Mouse (Mus musculus) liver, adult 2 months (tissue): ENCODE measurements around the gene Olfr160. TPM values are rescaled to one million over a fixed set of nuclear protein-coding genes. Genes with fewer than 3 reads are reported as not detected.

ENCODE experiments used
- DNase-seq: peaks from one replicate; pipeline ENCODE4 v3.0.0-alpha.2; 2011; ENCODE audit warnings: low read depth, low spot score; ENCODE audit errors: extremely low read depth
- H3K27ac ChIP-seq: fragments of 200-500 bp; replicated peaks from 2 replicates; pipeline ENCODE4 v1.5.1; 2012; ENCODE audit warnings: low read depth, mild to moderate bottlenecking, control low read depth, inconsistent platforms, low read length; ENCODE audit not compliant: insufficient read depth
- H3K27me3 ChIP-seq: fragments of 200-500 bp; 2 replicates; pipeline ENCODE4 v1.6.1; 2012; ENCODE audit warnings: mild to moderate bottlenecking, moderate library complexity, low read length, inconsistent platforms; ENCODE audit not compliant: control insufficient read depth, insufficient read depth
- H3K36me3 ChIP-seq: fragments of 200-500 bp; 2 replicates; pipeline ENCODE4 v1.6.1; 2012; ENCODE audit warnings: low read length, inconsistent platforms; ENCODE audit not compliant: control insufficient read depth, insufficient read depth
- H3K4me1 ChIP-seq: fragments of 200-500 bp; 2 replicates; pipeline ENCODE4 v1.6.1; 2011; ENCODE audit warnings: low read length; ENCODE audit not compliant: control insufficient read depth, insufficient read depth
- H3K4me3 ChIP-seq: fragments of 200-500 bp; 2 replicates; pipeline ENCODE4 v1.5.1; 2011; ENCODE audit warnings: low read depth, mild to moderate bottlenecking, control low read depth, low read length, moderate library complexity; ENCODE audit not compliant: insufficient read depth
- H3K79me2 ChIP-seq: fragments of 200-500 bp; 2 replicates; pipeline ENCODE4 v1.6.1; 2012; ENCODE audit warnings: inconsistent platforms, mild to moderate bottlenecking, low read length, moderate library complexity; ENCODE audit not compliant: control insufficient read depth, insufficient read depth
- H3K9ac ChIP-seq: fragments of 200-500 bp; 2 replicates; pipeline ENCODE4 v1.6.1; 2012; ENCODE audit warnings: low read depth, mild to moderate bottlenecking, control low read depth, inconsistent platforms, low read length
- CTCF ChIP-seq: fragments of 200-500 bp; IDR thresholded peaks from 2 replicates; pipeline ENCODE4 v1.5.1; 2011; ENCODE audit warnings: low read depth, low read length, control low read depth
- POLR2A ChIP-seq: fragments of 200-500 bp; IDR thresholded peaks from 2 replicates; pipeline ENCODE4 v1.6.1; 2011; ENCODE audit warnings: low read length, control low read depth; ENCODE audit not compliant: insufficient read depth; ENCODE audit errors: extremely low read depth
- WGBS: fragments of 180-500 bp; shearing (Covaris S2); methylation state at CpG from one replicate; pipeline ENCODE4 v1.1.7; 2018; 5-methylcytosine and 5-hydroxymethylcytosine counted together
- polyA plus RNA-seq: library from polyadenylated mRNA; depleted of rRNA; stranded (reverse); fragments of >200 nt; gene quantifications from 2 replicates; pipeline ENCODE4 v1.2.3, GENCODE M21; 2012
- total RNA-seq: library from RNA; depleted of rRNA; stranded (reverse); fragments of >200 nt; gene quantifications from 2 replicates; pipeline ENCODE4 v1.2.3, GENCODE M21; 2014

Gene Olfr160
- total and polyA plus RNA-seq, 2 experiments = not detected

DNA sequence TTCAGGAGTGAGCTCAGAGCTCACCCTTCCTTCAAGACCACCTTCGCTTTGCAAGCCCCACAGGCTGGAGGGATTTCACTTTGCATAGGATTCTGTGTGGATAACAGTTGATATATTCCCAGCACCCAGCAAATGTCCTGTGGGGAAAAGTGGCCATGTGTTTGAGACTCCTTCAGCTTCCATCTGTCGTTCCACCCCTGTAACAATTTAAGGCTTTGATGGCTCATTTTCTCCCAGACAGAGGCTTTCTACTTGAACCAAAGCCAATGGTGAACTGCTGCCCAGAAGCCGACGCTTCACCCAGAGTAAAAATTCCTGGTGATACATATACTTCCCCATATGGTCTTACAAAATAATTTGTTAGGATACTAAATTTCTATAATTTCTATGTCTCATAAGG is 40.8 kb downstream of the Olfr160 start:
- Histone ChIP-seq H3K4me3 (no peak overlapping the region), H3K36me3 (no peaks in the 10 kb centered on the region), H3K79me2 (no peaks in the 10 kb centered on the region), H3K27ac (no peak overlapping the region), H3K9ac (no peak overlapping the region), H3K27me3 (no peaks in the 10 kb centered on the region), H3K4me1 (no peaks in the 10 kb centered on the region)
- 83% methylated on average over 4 of the region's 4 CpGs for WGBS
- TF ChIP-seq CTCF = no peak
- no peak for TF ChIP-seq POLR2A
- DNase-seq = no peak

DNA sequence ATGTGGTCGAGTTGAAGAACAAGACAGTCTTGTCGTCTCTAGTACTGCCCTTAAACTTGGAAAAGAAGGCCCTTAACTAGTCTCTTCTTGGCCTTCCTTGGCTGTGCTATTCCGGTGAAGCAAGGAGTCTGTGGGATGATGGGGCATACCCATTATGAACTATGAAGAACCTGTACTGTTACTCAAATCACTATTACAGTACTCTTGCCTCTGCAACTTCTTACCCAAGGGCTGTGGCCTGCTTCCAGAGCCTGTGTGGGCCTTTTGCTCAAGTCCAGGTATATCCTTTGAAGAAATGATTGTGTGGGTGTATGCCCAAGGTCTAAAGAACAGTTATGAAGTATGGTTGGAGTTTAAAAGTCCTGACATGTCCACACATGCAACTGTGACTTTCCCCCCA is 45.8 kb downstream of the Olfr160 start:
- 93% methylated on average over 3 of the region's 3 CpGs for WGBS
- Histone ChIP-seq H3K4me3 (no peak overlapping the region), H3K79me2 (no peaks in the 10 kb centered on the region), H3K9ac (no peak overlapping the region), H3K27ac (no peak overlapping the region), H3K36me3 (no peaks in the 10 kb centered on the region), H3K4me1 (no peaks in the 10 kb centered on the region), H3K27me3 (no peaks in the 10 kb centered on the region)
- DNase-seq = no peak
- TF ChIP-seq POLR2A (no peak), CTCF (no peak)

DNA sequence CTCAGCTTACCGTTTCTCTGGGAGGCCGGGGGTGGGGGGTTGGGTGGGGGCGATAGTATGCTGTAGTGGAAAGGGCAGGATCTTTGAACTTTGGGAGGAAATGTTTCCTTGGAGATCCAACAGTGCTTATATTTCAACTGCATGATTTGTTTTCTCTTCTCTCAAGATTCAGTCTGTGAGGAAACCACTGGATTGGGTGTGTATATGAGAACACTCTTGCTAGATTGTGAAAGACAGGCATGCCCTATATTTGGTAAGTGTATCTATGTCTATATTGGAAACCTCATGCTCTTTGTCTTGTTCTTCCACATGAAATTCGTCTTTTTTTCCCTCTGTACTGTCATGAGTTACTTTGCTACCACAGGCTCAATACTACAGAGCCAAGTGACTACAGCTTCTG is 46.4 kb downstream of the Olfr160 start:
- TF ChIP-seq CTCF = no peak
- no peak for TF ChIP-seq POLR2A
- no peaks in the 10 kb centered on the region for H3K36me3 ChIP-seq
- WGBS = 58% methylated on average over 4 of the region's 4 CpGs
- DNase-seq = no peak
- H3K4me3 ChIP-seq = no peak overlapping the region
- no peaks in the 10 kb centered on the region for H3K79me2 ChIP-seq
- no peaks in the 10 kb centered on the region for H3K4me1 ChIP-seq
- no peak overlapping the region for H3K27ac ChIP-seq
- no peak overlapping the region for H3K9ac ChIP-seq
- H3K27me3 ChIP-seq = no peaks in the 10 kb centered on the region

DNA sequence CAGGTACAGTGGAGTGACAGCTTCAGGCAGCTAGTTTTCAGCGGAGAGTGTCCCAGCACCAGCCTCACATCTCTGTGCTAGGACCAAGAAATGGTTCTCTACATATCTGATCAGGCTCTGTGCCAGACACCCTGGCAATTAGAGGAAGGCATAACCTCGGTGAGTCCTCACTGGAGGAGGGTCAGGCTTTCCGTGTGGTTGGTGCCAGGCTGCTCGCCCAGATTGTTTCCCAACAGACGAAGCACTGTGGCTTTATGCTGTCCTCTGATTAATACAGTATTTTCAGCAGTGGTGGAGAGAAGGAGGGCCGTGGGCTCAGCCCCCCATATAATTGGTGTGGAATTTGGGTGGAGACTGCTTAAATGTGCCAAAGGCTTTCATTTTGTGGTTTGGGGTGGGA is 46.9 kb downstream of the Olfr160 start, which contains the start of gene Panx3:
Gene Panx3 (minus strand): TSS at position 121 of the 400 bp plus-strand sequence.
- H3K27me3 ChIP-seq = no peaks in the 10 kb centered on the region
- TF ChIP-seq CTCF (no peak), POLR2A (no peak)
- H3K79me2 ChIP-seq = no peaks in the 10 kb centered on the region
- H3K27ac ChIP-seq = no peak within 1 kb of the TSS
- DNase-seq = no peak
- no peak within 1 kb of the TSS for H3K9ac ChIP-seq
- 76% methylated on average over 6 of the region's 6 CpGs for WGBS
- H3K36me3 ChIP-seq = no peaks in the 10 kb centered on the region
- H3K4me1 ChIP-seq = no peaks in the 10 kb centered on the region
- H3K4me3 ChIP-seq = no peak within 1 kb of the TSS

DNA sequence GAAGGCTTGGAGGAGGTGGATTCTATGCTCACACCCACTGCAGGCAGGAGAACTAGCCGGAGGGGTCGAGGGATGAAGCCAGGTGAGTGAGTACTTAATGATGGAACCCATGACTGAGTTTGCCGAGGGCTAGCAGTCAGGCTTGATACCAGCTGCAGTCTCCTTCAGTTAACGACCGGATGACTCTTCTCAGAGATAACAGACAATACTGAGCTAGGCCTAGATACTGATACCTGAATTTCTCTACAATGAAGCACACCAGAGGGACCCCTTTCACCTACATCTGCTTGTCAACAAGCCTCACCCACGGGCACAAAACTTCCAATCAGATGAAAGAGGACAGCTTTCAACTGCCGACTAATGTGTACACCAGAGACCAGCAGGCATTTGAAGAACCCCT is 50.0 kb downstream of the Olfr160 start:
- no peak for DNase-seq
- H3K4me3 ChIP-seq = no peak overlapping the region
- no peaks in the 10 kb centered on the region for H3K4me1 ChIP-seq
- H3K9ac ChIP-seq = no peak overlapping the region
- no peak overlapping the region for H3K27ac ChIP-seq
- H3K27me3 ChIP-seq = no peaks in the 10 kb centered on the region
- no peaks in the 10 kb centered on the region for H3K79me2 ChIP-seq
- no peak for TF ChIP-seq CTCF
- no peak for TF ChIP-seq POLR2A
- H3K36me3 ChIP-seq = no peaks in the 10 kb centered on the region
- WGBS = 66% methylated on average over 7 of the region's 7 CpGs

DNA sequence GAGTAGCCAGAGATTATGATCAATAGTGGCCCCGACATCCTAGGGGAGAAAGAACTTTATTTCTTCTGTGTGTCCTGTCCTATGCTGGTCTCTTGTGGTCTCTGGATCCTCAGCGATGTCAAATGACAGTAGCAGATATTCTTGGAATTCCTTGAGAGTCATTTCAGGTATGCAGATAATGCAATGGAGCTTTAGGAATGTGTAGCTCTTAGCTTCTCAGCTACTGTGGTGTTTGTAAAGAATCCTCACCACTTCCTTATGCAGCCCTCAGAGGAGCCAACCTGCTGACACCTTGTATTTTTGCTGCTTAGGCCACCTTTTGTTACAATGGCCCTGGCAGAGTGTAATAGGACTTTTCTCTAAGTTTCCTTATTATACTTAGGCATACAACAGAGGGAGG is 51.4 kb downstream of the Olfr160 start:
- H3K27ac ChIP-seq = no peak overlapping the region
- no peaks in the 10 kb centered on the region for H3K79me2 ChIP-seq
- no peak for TF ChIP-seq POLR2A
- no peak for TF ChIP-seq CTCF
- H3K4me3 ChIP-seq = no peak overlapping the region
- H3K27me3 ChIP-seq = no peaks in the 10 kb centered on the region
- no peaks in the 10 kb centered on the region for H3K36me3 ChIP-seq
- WGBS = 47% methylated on average over 2 of the region's 2 CpGs
- no peak overlapping the region for H3K9ac ChIP-seq
- H3K4me1 ChIP-seq = no peaks in the 10 kb centered on the region
- DNase-seq = no peak
